Mouse (Mus musculus) olfactory bulb, adult 2 months (tissue): ENCODE results near the gene Erc2.

Experiments
- CTCF ChIP-seq: fragments of 200-500 bp; IDR thresholded peaks from 2 replicates; pipeline ENCODE4 v1.5.1; 2012; ENCODE audit warnings: low read depth, mild to moderate bottlenecking, low read length, moderate library complexity; ENCODE audit not compliant: insufficient read depth
- POLR2A ChIP-seq: fragments of 200-500 bp; IDR thresholded peaks from 2 replicates; pipeline ENCODE4 v1.6.1; 2012; ENCODE audit warnings: mild to moderate bottlenecking, low read depth, low read length, moderate library complexity; ENCODE audit not compliant: insufficient read depth

GRCm38 (mm10) chr14:27630973-27631640, 8.9 kb downstream of the Erc2 start:
- no peak for TF ChIP-seq POLR2A
- no peak for TF ChIP-seq CTCF
